Mouse (Mus musculus) testis, adult 2 months (tissue): ENCODE measurements around the gene Mboat7. TPM values are rescaled to one million over a fixed set of nuclear protein-coding genes. Genes with fewer than 3 reads are reported as not detected.

Experiments
- H3K27ac ChIP-seq: fragments of 200-500 bp; 2 replicates; pipeline ENCODE4 v1.5.1; 2012; ENCODE audit warnings: low read depth, low read length; ENCODE audit not compliant: control insufficient read depth, insufficient read depth
- H3K27me3 ChIP-seq: fragments of 200-500 bp; 2 replicates; pipeline ENCODE4 v1.6.1; 2012; ENCODE audit warnings: mild to moderate bottlenecking, low read length, moderate library complexity; ENCODE audit not compliant: control insufficient read depth, insufficient read depth
- H3K36me3 ChIP-seq: fragments of 200-500 bp; 2 replicates; pipeline ENCODE4 v1.6.1; 2012; ENCODE audit warnings: mild to moderate bottlenecking, low read length; ENCODE audit not compliant: control insufficient read depth, insufficient read depth
- H3K4me1 ChIP-seq: fragments of 200-500 bp; 2 replicates; pipeline ENCODE4 v1.6.1; 2012; ENCODE audit warnings: low read length; ENCODE audit not compliant: control insufficient read depth, insufficient read depth
- H3K4me3 ChIP-seq: fragments of 200-500 bp; 2 replicates; pipeline ENCODE4 v1.5.1; 2012; ENCODE audit warnings: low read depth, mild to moderate bottlenecking, low read length, moderate library complexity, mixed read lengths; ENCODE audit not compliant: control insufficient read depth
- CTCF ChIP-seq: fragments of 200-500 bp; IDR thresholded peaks from 2 replicates; pipeline ENCODE4 v1.5.1; 2012; ENCODE audit warnings: low read depth, mild to moderate bottlenecking, inconsistent platforms, low read length, moderate library complexity; ENCODE audit not compliant: control insufficient read depth, insufficient read depth, insufficient replicate concordance
- POLR2A ChIP-seq: fragments of 200-500 bp; IDR thresholded peaks from 2 replicates; pipeline ENCODE4 v1.6.1; 2012; ENCODE audit warnings: low read depth, mild to moderate bottlenecking, inconsistent platforms, low read length, moderate library complexity; ENCODE audit not compliant: control insufficient read depth
- polyA plus RNA-seq: library from polyadenylated mRNA; depleted of rRNA; stranded (reverse); fragments of >200 nt; gene quantifications from 2 replicates; pipeline ENCODE4 v1.2.3, GENCODE M21; 2012

Mboat7 gene
- polyA plus RNA-seq, 1 experiment: 14.9 TPM

- H3K36me3 ChIP-seq: no peaks in the 10 kb centered on the region
Observed at GRCm38 (mm10) chr7:3685400-3686187, 7.7 kb downstream of the Mboat7 start.

GRCm38 (mm10) chr7:3684698-3685097, 8.6 kb downstream of the Mboat7 start:
- no peaks in the 10 kb centered on the region for H3K27me3 ChIP-seq
- H3K27ac ChIP-seq: no peak overlapping the region
- TF ChIP-seq CTCF (no peak), POLR2A (no peak)
- peaks cover 6% of the 10 kb centered on the region for H3K4me1 ChIP-seq
- H3K4me3 ChIP-seq: no peak overlapping the region
- H3K36me3 ChIP-seq: no peaks in the 10 kb centered on the region

More at GRCm38 (mm10) chr7:3685400-3686187, 7.7 kb downstream of the Mboat7 start:
- no peaks in the 10 kb centered on the region for H3K27me3 ChIP-seq
- no peak overlapping the region for H3K27ac ChIP-seq
- TF ChIP-seq CTCF: no peak
- TF ChIP-seq POLR2A: no peak
- H3K4me3 ChIP-seq: peak overlapping the region; percentile 3
- H3K4me1 ChIP-seq: peaks cover 6% of the 10 kb centered on the region

GRCm38 (mm10) chr7:3683908-3684550, 9.3 kb downstream of the Mboat7 start:
- TF ChIP-seq CTCF: no peak
- no peak for TF ChIP-seq POLR2A
- no peak overlapping the region for H3K27ac ChIP-seq
- no peaks in the 10 kb centered on the region for H3K27me3 ChIP-seq
- peak overlapping the region; percentile 27; the same call in 1 of the 2 replicates for H3K4me3 ChIP-seq
- no peaks in the 10 kb centered on the region for H3K36me3 ChIP-seq
- H3K4me1 ChIP-seq: peaks cover 6% of the 10 kb centered on the region

GRCm38 (mm10) chr7:3677342-3677741, 16.0 kb downstream of the Mboat7 start, which contains the start of gene Tmc4:
Gene Tmc4, minus strand, starts transcription at chr7:3677553.
- H3K4me3 ChIP-seq: no peak within 1 kb of the TSS
- H3K27ac ChIP-seq: no peak within 1 kb of the TSS
- no peaks in the 10 kb centered on the region for H3K4me1 ChIP-seq
- H3K36me3 ChIP-seq: no peaks in the 10 kb centered on the region
- TF ChIP-seq CTCF (no peak), POLR2A (no peak)
- H3K27me3 ChIP-seq: no peaks in the 10 kb centered on the region

GRCm38 (mm10) chr7:3676371-3676770, 17.0 kb downstream of the Mboat7 start:
- Histone ChIP-seq H3K27me3 (no peaks in the 10 kb centered on the region), H3K36me3 (no peaks in the 10 kb centered on the region), H3K4me3 (no peak overlapping the region), H3K4me1 (peaks cover 4% of the 10 kb centered on the region), H3K27ac (no peak overlapping the region)
- no peak for TF ChIP-seq CTCF
- TF ChIP-seq POLR2A: no peak

GRCm38 (mm10) chr7:3675228-3675548, 18.1 kb downstream of the Mboat7 start:
- H3K27me3 ChIP-seq: no peaks in the 10 kb centered on the region

DNA sequence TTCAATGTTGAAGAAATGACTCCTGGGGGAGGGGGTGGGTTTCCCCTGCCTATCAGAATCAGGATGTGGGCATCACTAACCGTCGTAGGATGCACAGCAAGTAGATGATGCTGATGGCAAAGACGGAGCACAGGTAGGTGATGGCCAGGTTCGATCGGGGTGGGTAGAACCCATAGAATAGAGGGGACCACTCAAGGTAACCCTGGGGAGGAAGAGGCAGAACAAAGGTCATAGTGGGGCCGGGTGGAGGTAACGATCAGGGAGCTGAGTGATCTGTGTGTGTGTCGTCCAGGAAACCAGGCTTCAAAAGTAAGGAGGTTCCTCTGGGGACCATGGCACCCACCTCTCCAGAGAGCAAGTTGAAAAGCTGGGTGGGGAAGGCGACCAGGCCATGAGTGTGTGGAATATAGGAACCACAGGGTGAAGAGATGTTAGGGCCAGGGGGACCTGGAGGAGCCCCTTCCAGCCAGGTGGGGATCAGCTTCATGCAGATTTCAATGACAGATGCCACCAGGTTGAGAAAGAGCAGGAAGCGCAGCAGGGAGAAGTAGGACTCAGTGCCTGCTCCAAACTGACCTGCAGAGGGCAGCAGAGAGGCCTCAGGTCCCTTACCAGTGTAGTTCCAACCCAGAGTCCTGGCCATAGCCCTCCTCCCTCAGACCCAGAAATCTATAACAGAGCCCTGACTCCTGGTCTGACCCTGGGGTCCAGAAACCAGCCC, 18.7 kb downstream of the Mboat7 start:
- TF ChIP-seq POLR2A: no peak
- TF ChIP-seq CTCF: peak; percentile 84; the same call in 1 of the 2 replicates
- Histone ChIP-seq H3K27me3 (no peaks in the 10 kb centered on the region), H3K4me3 (no peak overlapping the region)

More at GRCm38 (mm10) chr7:3675228-3675548, 18.1 kb downstream of the Mboat7 start:
- Histone ChIP-seq H3K27ac (no peak overlapping the region), H3K4me1 (peaks cover 8% of the 10 kb centered on the region), H3K4me3 (no peak overlapping the region), H3K36me3 (no peaks in the 10 kb centered on the region)
- no peak for TF ChIP-seq POLR2A
- no peak for TF ChIP-seq CTCF

More for the DNA sequence above, 18.7 kb downstream of the Mboat7 start:
- H3K36me3 ChIP-seq: no peaks in the 10 kb centered on the region
- no peak overlapping the region for H3K27ac ChIP-seq
- H3K4me1 ChIP-seq: peaks cover 8% of the 10 kb centered on the region
